Mouse (Mus musculus) ovary, adult 18-20 months (tissue): Measurements from ENCODE around the gene Whrn.
A peak's percentile ranks its signal among the peaks of the same experiment; 100 is the strongest.

ENCODE experiments used
- DNase-seq: peaks from one replicate; pipeline ENCODE4 v3.0.0; 2022; ENCODE audit warnings: low spot score, mixed read lengths

The Whrn gene

DNA sequence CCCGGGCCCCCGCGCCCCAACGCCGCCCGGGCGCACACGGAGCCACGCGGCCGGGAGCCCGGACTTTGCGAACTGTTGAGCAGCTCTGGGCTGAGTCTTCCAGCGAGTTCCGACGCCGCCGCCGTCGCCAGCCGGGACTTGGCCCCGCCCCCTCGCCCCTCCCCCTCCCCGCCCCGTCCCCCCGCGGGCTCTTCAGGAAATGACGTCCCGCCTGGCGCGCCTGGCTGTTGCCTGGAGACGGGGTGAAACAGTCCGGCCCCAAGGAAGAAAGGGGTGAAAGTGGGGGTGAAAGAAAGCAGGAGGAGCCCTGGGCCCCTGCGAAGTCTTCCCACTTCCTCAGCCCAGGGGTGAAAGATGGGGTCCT, at the start of gene Whrn:
Gene Whrn (minus strand): TSS at position 77 of the 364 bp plus-strand sequence.
- peak; percentile 61 for DNase-seq

DNA sequence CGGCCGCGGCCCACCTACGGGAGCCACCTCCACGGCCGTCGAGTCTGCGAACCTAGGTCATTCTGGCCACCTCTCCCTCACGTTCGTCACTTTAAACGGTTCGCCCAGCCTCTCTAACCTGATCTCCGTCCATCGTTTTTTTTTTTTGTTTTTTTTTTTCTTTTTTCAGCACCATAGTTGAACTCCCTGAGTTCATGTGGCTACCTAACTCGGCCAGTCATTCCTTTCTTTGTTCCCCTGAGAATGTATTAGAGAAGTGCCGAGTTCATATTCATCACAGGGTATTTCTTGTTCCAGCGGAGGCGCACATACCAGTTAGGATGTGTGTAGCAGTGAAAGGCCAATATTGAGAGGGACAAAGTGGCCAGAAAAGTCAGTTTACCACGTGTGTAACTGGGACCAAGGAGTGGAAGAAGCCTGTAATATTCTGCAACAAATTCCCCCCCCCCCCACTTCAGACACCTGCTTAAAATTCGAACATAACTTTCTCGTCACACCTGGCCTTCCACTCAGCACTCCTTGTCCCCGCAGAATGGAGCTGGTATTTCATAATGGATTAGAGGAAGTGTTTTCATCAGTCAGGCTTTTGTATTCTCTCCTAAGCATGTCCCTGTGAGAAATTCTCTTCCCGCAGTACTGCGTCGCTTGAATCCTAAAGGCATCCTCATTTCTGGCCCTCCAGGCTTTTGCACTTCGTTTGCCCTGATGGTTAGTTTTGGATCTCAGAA, 49.6 kb upstream of the Whrn start:
- no peak for DNase-seq

DNA sequence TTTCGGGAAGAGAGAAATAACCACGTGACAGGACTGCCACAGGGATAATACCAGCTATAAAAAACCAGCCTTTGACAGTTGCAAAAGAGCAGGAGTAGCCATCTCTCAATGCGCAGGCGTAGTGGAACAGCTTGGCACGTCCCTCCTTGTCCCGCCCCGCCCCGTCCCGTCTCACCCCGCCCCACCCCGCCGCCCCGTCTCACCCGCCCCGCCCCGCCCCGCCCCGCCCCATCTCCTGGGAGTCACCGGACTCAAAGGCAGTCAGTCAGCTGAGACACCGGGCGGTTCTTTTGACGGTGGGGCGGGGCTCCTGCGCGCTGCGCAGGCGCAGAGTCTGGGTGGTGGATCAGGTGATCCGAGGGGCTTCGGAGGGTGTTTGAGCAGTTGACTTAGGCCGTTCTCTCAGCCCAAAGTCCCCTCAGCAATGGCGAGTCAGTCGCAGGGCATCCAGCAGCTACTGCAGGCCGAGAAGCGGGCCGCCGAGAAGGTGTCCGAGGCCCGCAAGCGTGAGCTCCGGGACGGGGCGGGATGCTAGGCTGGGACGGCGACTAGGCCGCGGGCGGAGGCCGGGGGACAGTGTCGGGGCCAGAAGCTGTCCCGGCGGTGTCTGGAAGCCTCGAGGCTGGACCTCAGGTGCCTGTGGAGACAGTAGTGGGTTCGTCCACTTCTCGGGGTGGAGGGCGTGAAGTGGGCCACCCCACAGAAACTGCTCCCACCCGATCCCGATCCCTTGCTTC, 48.9 kb upstream of the Whrn start, which contains the start of gene Atp6v1g1:
Gene Atp6v1g1 (plus strand): TSS at position 279 of the 737 bp plus-strand sequence.
- peak; percentile 94 for DNase-seq

DNA sequence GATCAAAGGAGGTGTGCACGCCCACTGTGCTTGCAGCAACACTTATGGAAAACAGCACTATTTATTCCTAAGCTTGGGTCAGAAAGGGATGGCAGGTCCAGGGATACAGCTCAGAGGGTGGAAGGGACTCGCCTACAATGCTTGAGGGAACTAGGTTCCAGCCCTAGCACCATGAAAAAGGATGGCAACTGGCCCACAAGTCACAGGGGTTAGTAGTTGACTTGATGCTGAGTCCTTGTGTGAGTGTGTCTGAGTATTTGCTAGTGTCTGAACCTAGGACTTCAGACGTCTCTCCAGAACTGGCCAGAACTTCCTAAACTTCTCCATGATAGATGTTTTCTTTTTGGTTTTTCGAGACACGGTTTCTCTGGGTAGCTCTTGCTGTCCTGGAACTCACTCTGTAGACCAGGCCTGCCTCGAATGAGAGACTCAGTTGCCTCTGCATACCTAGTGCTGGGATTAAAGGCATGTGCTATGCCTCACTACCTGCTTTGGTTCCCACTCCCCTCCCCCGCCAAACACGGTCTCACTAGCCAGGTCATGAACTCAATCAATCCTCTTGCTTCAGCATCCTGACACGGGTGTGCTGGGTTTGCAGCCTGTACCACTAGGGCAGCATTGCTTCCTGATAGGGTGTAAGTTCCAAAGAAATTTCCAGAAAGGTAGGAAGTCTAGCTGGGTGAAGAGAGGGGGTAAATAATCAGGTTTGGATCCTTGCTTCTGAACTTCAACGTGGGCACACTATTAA, 48.1 kb upstream of the Whrn start:
- DNase-seq, result no peak

DNA sequence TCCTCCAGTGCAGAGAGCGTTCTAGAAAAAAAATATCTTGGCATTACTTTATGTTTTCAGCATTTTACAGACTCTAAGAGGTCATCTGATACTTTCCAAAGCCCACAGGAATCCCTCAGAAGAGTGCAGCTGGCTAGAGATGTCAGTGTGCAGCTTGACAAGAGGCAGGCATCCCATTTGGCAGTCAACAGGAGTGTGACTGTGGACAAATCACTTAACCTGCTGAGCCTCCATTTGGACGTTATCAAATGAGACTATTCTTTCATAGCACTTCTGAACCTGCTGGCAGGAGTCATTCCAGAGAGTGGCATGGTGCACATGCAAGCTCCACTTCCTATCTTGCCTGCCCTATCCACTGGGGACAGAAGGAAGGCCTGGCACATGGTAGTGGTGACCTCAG, 46.4 kb upstream of the Whrn start:
- DNase-seq, result no peak

DNA sequence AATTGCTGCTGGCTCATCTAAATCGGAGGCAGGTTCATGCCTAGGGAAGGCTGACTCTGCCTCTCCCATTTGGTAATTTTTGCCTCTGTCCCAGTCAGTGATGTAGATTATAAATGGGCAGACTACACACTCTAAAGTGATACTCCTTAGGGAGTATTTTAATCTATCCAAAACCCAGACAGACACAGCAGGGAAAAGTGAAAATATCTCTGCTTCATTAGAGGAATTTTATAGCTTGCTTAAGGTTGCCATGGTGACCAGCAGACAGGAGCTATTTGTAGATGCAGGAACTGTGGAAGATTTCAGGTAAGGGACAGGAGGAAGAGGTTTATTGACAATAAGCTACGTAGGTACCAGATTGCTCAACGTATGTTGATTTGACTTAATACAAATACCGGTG, 41.8 kb upstream of the Whrn start:
- no peak for DNase-seq

DNA sequence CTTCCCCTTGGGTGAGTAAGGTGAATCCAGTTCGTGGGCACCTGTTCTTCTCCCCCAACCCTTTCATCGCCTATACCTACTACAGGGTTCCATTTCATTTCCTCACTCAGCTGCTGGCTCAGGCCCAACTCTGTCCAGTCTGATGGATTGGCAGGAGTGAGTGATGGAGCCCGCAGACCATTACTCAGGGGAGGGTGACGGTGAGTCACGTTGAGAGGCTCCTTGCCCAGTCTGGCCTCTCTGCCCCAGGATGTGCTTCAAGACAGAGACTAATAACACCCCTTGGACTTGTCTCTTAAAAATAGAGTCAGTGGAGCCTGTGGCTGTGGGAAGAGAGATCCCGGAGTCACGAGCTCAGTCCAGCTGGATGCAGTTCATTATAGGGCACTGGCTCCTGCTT, 34.6 kb upstream of the Whrn start:
- no peak for DNase-seq

DNA sequence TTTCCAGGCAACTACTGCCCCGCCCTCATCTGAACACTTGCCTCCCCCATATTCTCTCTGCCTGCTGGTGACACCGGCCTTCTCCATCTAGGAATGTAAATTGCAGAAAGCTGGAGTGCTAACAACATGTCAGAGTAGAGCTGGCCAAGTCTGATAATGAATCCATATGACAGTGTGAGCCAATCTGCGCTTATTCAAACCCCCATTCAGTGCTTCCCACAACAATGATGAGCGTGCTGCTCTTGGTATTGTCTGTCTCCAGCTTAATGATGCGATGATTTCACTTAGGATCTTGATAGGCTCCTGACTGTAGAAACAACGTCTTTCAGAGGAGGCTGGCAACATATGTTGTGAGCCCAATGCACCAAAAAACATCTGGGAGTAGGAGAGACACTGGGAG, 33.2 kb upstream of the Whrn start:
- no peak for DNase-seq

DNA sequence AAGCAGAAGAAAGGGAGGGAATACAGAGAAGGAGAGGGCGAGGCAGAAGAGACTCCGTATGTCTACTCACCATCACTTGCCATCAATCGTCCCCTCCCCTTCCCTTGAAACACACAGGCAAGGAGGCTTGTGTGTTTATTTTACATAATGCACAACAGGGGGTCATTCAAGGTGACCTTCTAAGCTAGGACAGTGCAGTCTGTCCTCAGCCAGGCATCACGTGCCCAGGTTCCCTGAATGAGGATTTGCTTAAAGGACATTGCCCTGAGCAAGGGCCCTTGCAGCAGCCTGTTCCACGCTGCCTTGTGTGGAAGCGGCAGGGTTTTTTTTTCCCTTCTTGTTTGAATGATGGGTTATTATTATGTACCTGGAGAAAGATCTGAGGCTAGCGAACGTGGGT, 29.7 kb upstream of the Whrn start:
- no peak for DNase-seq

DNA sequence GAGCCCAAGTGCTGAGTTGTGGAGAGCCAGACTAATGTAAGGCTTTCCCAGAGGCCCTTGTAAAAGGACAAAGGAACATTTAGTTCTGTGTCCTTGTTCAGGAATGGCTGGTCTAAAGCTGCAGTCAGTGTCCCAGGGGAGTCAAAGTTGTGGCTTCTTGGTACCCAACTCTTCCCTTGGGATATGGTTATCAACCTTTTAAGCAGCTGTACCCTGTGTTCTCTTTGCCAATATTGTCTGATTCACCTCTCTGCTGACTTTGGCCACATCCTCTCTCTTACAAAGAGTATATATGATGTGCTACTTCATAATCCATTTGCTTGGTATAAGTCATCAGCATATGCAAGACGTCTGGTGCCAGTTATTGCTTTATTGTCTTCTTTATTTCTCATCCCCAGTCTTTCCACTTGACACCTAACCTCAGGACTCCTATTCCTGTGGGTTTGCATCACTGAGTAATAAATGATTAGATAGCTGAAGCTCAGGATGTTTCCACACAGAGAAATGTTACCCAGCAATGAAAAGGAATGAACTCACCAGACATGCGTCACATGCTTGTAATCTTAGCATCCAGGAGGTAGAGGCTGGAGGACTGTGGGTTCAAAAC, 26.1 kb upstream of the Whrn start:
- DNase-seq, result no peak

DNA sequence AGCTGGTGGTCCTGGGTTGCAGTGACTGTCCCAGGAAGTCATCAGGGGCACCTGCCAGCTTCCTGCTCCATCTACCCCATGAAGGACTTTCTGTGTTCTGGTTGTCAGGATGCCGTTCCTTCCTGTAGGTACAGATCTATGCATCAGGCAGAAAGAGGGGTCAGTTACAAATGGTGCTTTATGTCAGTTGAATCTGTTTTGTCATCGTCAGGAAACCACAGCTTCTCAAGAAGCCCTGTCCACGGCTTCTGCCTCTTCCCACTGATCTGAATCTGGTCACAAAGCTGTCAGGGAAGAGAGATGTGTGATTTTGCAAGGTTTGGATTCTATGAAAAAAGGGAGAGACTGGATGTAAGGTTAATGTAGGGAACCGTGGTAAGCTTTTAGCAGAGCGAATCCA, 19.2 kb upstream of the Whrn start:
- DNase-seq, result no peak

DNA sequence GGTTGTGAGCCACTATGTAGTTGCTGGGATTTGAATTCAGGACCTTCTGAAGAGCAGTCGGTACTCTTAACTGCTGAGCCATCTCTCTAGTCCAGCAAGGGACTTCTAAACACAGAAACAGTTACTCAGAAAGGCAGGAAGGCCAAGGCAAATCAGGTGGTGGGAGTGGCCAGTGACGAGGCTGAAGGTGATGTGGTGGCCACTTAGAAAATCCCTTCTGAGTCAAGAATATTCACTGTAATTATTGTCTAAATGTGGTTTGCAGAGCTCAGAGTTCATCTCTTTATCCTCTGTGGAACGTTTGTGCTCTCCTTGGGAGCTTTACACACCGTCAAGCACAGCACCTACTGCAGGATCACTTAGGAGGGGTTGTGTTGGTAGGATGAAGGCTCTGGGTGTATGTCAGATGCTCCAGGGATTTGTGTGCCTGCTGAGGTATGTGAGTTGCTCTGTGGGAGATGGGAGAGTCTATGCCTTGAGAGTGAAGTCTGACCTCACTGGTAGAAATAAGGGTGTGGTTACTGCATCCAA, 18.7 kb upstream of the Whrn start:
- DNase-seq, result no peak

DNA sequence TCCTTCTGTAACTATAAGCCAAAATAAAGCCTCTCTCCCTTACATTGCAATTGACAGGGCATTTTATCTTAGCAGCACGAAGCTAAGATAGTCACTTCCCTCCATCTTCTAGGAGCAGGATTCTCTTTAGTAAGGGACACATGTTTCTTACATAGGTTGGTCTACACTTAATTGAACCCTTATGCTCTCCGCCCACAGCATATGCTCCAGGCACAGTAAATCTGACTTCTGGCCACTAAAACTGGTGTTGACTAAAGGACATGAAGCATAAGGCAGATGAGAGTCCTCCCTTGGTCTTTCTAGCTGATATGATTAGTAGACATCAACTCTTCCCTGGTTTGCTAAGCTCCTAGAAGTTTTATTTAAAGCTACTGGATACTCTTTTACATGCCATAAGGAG, 17.1 kb upstream of the Whrn start:
- no peak for DNase-seq

DNA sequence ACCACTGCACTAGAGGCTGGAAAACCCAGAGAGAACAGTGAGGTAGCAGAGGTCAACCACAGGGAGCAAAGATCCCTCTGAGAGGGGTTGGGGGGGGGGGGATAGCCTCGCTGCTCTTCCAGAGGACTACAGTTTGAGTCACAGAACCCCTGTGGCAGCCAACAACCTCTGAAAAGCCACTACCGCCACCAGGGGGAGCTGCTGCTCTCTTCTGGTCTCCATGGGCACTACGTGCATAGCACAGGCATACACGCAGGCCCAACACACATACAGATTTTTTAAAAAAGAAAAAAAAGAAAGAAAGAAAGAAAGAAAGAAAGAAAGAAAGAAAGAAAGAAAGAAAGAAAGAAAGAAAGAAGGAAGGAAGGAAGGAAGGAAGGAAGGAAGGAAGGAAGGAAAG, 12.4 kb upstream of the Whrn start:
- DNase-seq, result peak; percentile 56

DNA sequence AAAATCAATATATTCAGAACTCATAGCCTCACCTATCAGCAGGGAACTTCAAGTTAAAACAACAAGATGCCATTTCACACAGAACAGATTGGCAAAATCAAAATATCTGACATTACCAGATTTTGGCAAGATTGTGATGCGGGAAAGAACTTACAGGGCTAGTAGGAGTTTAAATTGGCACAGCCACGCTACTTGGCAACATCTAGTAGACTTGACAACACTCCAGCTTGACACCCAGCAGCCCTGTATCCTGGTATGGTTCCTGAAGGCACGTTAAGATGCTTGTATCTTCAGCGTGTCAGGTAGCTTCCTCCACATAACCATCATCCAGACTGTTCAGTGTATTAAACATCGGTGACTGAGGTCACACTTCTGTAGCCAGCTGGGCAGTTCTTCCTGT, 11.7 kb upstream of the Whrn start:
- no peak for DNase-seq

DNA sequence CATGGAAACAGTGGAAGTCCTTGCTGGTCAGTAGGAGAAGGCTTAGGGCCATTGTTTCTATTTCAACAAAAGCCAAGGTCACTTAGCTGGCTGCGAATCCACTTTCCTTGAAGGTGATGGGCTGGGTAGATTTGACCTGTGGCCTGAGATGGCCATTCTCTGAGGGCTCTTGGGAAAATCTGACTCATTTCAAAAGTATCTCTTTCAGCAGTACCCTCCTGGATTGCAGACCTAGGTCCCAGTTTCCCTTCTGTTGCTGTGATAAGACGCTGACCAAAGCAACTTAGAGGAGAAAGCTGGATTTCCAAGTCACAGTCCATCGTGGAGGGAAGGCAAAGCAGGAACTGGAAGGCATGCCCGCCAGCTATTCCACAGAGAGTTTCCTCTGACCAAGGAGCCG, 8.2 kb upstream of the Whrn start:
- no peak for DNase-seq

DNA sequence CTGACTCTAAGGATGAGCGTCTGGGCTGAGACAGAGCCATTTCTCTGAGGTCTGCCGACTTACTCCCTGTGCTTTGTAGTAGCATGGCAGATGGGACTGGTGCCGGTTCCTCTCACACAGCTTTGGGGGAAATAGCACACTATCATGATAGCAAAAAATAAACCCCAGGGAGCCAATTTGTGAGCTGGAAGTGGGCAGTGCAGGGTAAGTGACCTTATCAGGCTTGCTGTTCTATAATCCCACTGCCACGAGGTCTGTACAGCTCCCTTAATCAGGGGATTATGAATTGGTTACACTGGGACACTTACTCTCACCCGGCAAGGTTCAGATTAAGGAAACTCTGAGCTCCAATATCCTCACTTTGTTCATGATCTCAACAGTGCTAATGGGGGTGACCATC, 5.3 kb upstream of the Whrn start:
- DNase-seq, result no peak

DNA sequence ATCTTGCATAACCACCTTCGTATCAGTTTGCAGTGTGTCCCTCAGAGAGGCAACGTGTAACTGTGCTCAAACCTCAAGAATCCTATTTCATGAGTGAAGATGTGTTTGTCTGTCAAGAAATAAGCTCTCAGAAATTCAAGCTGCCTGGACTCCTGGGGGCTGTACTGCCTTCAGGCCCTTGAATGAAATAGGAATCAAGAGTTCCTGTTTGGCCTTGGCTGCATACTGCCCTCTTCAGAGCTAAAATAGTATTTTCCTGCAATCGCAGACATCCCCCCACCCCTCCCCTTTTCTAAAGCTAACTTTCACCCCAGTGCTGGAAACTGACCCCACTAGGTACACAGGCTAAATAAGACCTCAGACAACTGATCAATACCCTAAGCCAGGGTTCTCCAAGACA, 2.6 kb upstream of the Whrn start:
- no peak for DNase-seq

DNA sequence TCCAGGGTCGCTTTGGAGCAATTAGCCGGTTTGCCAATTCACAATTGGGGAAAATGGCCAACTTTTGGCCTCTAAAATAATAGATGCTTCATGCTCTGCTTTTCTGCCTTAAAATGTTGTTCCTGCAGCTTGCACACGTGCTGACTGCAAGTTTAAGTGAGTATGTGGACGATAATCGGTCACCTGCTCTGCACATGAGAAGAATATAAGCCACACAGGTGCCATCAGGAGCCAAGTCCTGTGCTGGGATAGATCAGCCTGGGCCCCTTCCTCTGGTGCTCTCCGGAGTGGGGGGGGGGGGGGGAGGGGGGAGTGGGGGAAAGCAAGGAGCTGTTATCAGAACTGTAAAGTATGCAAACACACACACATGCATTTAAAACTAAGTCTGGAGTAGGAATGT, 521 bp upstream of the Whrn start:
- no peak for DNase-seq

DNA sequence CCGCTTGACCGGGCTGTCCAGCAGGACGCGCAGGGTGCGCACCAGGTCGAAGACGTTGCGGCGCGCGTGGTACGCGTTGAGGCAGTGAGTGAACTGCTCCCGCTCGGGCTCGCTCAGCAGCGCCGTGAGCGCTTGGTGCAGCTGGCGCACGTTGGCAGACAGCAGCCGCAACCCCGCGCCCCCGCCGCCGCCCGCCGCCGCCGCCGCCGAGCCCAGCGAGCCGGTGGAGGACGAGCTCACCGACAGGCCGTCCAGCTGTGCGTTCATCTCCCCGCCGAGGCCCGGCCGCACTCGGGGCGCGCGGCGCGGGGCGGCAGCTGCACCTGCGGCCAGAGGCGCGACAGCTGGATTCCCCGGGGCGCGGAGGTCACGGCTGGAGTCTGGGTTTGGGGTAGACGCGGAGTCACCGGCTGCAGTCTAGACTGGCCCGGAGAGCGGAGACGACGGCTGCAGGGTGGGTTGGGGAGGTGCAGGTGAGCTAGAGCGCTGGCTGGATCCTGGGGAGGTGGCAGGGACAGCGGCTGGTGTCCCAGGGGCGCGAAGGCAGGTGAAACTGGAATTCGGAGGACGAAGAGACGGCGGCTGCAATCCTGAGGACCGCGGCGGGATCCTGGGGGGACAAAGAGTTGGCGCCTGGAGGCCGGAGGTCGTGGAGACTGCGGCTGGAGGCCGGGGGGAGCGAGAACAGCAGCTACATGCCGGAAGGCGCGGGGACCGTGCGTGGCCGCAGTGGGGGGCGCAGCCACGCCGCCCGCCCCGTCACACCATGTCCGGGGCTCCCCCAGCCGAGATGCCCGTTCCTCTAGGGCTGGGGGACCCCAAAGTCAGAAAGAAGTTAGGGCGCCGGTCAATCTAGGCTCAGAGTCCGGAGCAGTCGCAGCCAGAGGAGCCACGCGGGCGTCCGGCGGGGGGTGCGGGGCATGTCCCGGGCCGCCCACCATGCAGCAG, 550 bp downstream of the Whrn start:
- peak; percentile 36 for DNase-seq

DNA sequence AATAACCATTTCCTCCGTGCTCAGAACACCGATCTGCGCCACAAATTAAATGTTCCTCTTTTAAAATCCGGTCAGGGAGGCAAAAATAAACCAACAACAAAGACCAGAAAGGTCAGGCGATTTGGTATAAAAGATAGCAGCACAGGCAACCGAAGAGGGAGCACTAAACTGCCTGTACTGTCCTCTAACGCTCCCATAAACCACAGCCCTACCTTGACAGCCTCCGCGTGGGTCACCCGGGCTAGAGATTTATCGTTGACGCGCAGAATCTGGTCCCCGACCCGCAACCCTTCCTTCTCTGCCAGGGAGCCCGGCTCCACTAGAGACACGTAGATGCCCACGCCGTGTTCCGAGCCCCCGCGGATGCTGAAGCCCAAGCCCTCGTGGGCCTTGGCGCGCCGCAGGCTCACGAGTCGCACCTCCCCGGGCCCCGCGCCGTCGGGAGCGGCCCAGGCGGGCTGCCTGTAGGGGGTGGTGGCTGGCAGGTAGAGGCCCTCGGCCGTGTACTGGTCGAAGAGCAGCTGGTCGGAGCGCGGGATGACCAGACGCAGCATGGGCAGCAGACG, 1.3 kb downstream of the Whrn start:
- DNase-seq, result no peak
